Mouse (Mus musculus) bone marrow macrophage, adult 2 months (primary cell): ENCODE results near the gene Mdm2.

ENCODE experiments used
- CTCF ChIP-seq: IDR thresholded peaks from 2 replicates; pipeline ENCODE4 v1.5.1; 2012; ENCODE audit warnings: low read depth, mild to moderate bottlenecking, low read length, moderate library complexity
- POLR2A ChIP-seq: IDR thresholded peaks from 2 replicates; pipeline ENCODE4 v1.6.1; 2012; ENCODE audit warnings: mild to moderate bottlenecking, low read depth, low read length, borderline replicate concordance

GRCm38 (mm10) chr10:117706440-117706839 is 4.1 kb downstream of the Mdm2 start:
- TF ChIP-seq CTCF (no peak), POLR2A (no peak)
